Mouse (Mus musculus): Measurements from ENCODE around the gene Ppp1r1b. TPM values are rescaled to one million over a fixed set of nuclear protein-coding genes. Genes with fewer than 3 reads are reported as not detected.

Ppp1r1b gene
- polyA plus RNA-seq, 1 experiment from 2014 or later = 5.4 TPM

DNA sequence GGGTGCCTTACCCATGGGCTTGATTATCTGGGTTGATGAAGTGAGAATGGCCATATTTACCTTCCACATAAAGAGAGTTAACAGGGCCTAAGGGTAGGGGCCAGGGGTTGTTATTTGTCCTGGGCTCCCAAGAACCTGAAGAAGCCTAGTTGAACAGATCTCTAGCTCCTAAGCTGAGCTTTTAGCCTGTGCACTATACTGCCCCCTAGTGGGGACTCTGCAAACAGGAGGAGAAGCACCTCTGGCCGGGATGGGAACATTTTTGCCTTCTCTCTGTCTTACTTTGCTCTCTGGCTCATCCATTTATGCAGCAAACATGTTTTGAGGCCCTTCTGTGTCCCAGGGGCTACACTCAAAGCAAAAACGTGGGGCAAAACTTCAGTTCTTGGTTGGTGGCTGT, 24.2 kb downstream of the Ppp1r1b start:
- H3K9ac ChIP-seq (replicated peaks) = no peak overlapping the region
- 14% methylated on average over 2 of the region's 2 CpGs for WGBS (ENCODE audit: insufficient replicate concordance)
- no peak overlapping the region for H3K4me2 ChIP-seq (ENCODE audit: low read depth, low read length)
- no peaks in the 10 kb centered on the region for H3K4me1 ChIP-seq (ENCODE audit: insufficient read depth)
- no peaks in the 10 kb centered on the region for H3K9me3 ChIP-seq (ENCODE audit: low read length)
- DNase-seq (peak; percentile 74), ATAC-seq (no peak)
- no peaks in the 10 kb centered on the region for H3K27me3 ChIP-seq (ENCODE audit: insufficient read depth, low read length)
- TF ChIP-seq CTCF (IDR thresholded peaks at IDR 0.05; ENCODE audit: low read depth) = peak; percentile 95
- TF ChIP-seq EP300 (IDR thresholded peaks at IDR 0.05; ENCODE audit: low read depth) = no peak
- H3K4me3 ChIP-seq (ENCODE audit: low read depth, low read length) = no peak overlapping the region
- H3K36me3 ChIP-seq (replicated peaks; ENCODE audit: insufficient read depth, low read length) = peaks cover 29% of the 10 kb centered on the region
- no peak overlapping the region for H3K27ac ChIP-seq (ENCODE audit: low read depth)

DNA sequence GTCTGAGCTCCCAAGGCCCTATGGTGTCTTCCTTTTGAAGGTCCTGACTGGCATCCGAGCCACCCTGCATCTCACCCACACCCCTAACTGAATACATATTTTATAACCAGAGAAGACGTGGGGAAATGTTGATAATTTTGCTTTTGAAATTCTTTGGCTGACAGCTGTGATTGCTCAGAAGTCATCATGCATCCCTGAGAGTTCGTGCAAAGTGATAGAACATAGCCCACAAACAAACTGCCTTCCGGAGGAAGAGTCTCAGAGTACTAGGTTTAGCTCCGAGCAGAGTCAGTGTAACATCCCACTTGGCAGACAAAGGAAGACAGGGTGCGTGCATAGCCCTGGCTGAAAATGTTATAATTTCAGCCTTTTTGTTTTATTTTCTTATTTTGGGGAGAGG, 25.0 kb downstream of the Ppp1r1b start:
- ATAC-seq = no peak
- peaks cover 38% of the 10 kb centered on the region for H3K36me3 ChIP-seq (replicated peaks; ENCODE audit: insufficient read depth, low read length)
- DNase-seq = no peak
- WGBS (ENCODE audit: insufficient replicate concordance) = 78% methylated on average over 6 of the region's 6 CpGs
- no peaks in the 10 kb centered on the region for H3K27me3 ChIP-seq (ENCODE audit: insufficient read depth, low read length)
- TF ChIP-seq EP300 (IDR thresholded peaks at IDR 0.05; ENCODE audit: low read depth) (no peak), CTCF (IDR thresholded peaks at IDR 0.05; ENCODE audit: low read depth) (no peak)
- H3K27ac ChIP-seq (ENCODE audit: low read depth) = no peak overlapping the region
- H3K4me3 ChIP-seq (ENCODE audit: low read depth, low read length) = no peak overlapping the region
- no peak overlapping the region for H3K4me2 ChIP-seq (ENCODE audit: low read depth, low read length)
- H3K9me3 ChIP-seq (ENCODE audit: low read length) = no peaks in the 10 kb centered on the region
- no peak overlapping the region for H3K9ac ChIP-seq (replicated peaks)
- H3K4me1 ChIP-seq (ENCODE audit: insufficient read depth) = no peaks in the 10 kb centered on the region

DNA sequence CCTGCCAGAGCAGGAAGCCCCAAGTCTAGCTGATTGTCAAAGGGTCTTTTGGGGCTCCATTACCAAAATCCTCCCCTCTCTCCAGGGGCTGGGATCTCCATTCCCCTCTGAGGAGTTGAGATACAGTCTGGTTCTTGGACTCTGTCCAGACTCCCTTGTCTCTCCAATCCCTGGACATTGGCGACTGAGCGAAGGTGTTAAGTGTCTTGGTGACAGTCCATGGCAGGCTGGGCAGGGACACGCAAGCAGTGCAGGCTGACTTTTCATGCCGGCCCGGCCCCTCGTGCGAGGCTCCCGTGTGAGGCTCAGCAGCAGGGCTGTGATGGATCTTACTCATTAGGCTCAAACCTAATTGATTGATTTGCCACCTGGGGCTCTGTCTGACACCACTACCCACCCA, 26.1 kb downstream of the Ppp1r1b start:
- H3K9ac ChIP-seq (replicated peaks) = no peak overlapping the region
- ATAC-seq (no peak), DNase-seq (no peak)
- H3K4me2 ChIP-seq (ENCODE audit: low read depth, low read length) = no peak overlapping the region
- WGBS (ENCODE audit: insufficient replicate concordance) = 95% methylated on average over 8 of the region's 8 CpGs
- TF ChIP-seq EP300 (IDR thresholded peaks at IDR 0.05; ENCODE audit: low read depth) = no peak
- no peak for TF ChIP-seq CTCF (IDR thresholded peaks at IDR 0.05; ENCODE audit: low read depth)
- peaks cover 44% of the 10 kb centered on the region for H3K36me3 ChIP-seq (replicated peaks; ENCODE audit: insufficient read depth, low read length)
- H3K27ac ChIP-seq (ENCODE audit: low read depth) = no peak overlapping the region
- H3K4me3 ChIP-seq (ENCODE audit: low read depth, low read length) = no peak overlapping the region
- no peaks in the 10 kb centered on the region for H3K9me3 ChIP-seq (ENCODE audit: low read length)
- H3K4me1 ChIP-seq (ENCODE audit: insufficient read depth) = no peaks in the 10 kb centered on the region
- H3K27me3 ChIP-seq (ENCODE audit: insufficient read depth, low read length) = no peaks in the 10 kb centered on the region

DNA sequence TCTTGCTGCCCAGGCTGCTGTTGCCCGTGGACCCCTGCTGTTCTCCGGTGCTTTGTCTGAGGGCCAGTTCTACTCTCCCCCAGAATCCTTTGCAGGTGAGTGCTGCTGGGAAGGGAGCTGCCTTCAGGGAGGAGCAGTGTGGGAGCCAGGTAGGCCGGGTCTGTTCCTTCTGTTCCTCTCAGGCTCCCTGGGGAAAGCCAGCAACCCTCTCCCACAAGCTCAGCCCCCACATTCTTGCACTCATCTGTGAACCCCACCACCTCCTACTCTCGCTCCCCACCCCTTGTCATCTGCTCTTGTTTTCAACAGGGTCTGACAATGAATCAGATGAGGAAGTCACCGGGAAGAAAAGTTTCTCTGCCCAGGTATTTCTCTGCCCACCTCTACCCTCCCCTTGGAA, 28.6 kb downstream of the Ppp1r1b start:
- Histone ChIP-seq H3K27ac (ENCODE audit: low read depth) (no peak overlapping the region), H3K4me3 (ENCODE audit: low read depth, low read length) (no peak overlapping the region), H3K36me3 (replicated peaks; ENCODE audit: insufficient read depth, low read length) (peaks cover 54% of the 10 kb centered on the region), H3K9ac (replicated peaks) (no peak overlapping the region), H3K27me3 (ENCODE audit: insufficient read depth, low read length) (no peaks in the 10 kb centered on the region), H3K4me1 (ENCODE audit: insufficient read depth) (no peaks in the 10 kb centered on the region), H3K9me3 (ENCODE audit: low read length) (no peaks in the 10 kb centered on the region), H3K4me2 (ENCODE audit: low read depth, low read length) (no peak overlapping the region)
- ATAC-seq = no peak
- DNase-seq = no peak
- TF ChIP-seq CTCF (IDR thresholded peaks at IDR 0.05; ENCODE audit: low read depth) (no peak), EP300 (IDR thresholded peaks at IDR 0.05; ENCODE audit: low read depth) (no peak)
- WGBS (ENCODE audit: insufficient replicate concordance) = 83% methylated on average over 5 of the region's 5 CpGs

DNA sequence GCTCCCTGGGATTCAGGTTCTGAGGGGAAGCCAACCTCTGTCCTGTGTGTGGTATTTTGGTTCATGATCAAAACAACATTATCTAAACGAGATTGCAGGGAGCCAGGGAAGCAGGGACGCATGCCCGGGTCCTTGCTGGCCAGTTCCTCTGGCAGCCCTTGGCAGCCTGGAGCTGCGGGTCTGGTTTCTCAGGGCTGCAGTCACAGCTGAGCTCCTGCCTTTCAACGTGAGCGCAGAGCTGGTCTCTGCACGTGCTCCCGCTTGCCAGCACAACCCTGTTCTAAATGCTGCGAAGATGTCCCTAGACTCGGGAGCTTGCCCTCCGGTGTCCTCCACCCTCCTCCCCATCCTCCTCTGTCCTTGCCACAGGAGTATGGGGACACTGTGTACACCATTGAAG, 29.6 kb downstream of the Ppp1r1b start:
- Histone ChIP-seq H3K9me3 (ENCODE audit: low read length) (no peaks in the 10 kb centered on the region), H3K4me1 (ENCODE audit: insufficient read depth) (no peaks in the 10 kb centered on the region), H3K4me2 (ENCODE audit: low read depth, low read length) (no peak overlapping the region), H3K4me3 (ENCODE audit: low read depth, low read length) (no peak overlapping the region), H3K27me3 (ENCODE audit: insufficient read depth, low read length) (no peaks in the 10 kb centered on the region), H3K36me3 (replicated peaks; ENCODE audit: insufficient read depth, low read length) (peaks cover 54% of the 10 kb centered on the region), H3K9ac (replicated peaks) (no peak overlapping the region), H3K27ac (ENCODE audit: low read depth) (no peak overlapping the region)
- no peak for TF ChIP-seq EP300 (IDR thresholded peaks at IDR 0.05; ENCODE audit: low read depth)
- TF ChIP-seq CTCF (IDR thresholded peaks at IDR 0.05; ENCODE audit: low read depth) = no peak
- DNase-seq = no peak
- ATAC-seq = no peak
- WGBS (ENCODE audit: insufficient replicate concordance) = 77% methylated on average over 11 of the region's 11 CpGs

DNA sequence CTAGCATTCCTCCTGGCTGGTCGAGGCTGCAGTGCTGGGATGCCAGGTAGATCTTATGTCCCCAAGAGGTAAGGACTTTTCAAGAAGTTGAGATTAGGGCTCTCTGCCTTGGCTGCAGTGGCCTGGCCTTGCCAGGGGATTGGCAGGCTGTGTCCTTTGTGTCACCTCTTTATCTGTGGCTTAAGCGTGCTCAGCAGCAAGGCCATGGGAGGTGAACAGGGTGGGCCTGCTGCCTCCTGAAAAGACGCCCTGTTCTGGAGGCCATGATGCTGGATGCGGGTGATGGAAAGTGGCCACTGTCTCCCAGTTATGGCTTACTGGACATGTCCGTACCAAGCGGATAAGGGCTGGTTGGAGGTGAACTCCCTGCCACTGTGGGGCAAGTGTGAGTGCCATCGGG, 31.2 kb downstream of the Ppp1r1b start:
- ATAC-seq (no peak), DNase-seq (no peak)
- Histone ChIP-seq H3K27ac (ENCODE audit: low read depth) (no peak overlapping the region), H3K27me3 (ENCODE audit: insufficient read depth, low read length) (no peaks in the 10 kb centered on the region), H3K9me3 (ENCODE audit: low read length) (no peaks in the 10 kb centered on the region), H3K4me3 (ENCODE audit: low read depth, low read length) (no peak overlapping the region), H3K9ac (replicated peaks) (no peak overlapping the region), H3K4me2 (ENCODE audit: low read depth, low read length) (no peak overlapping the region), H3K4me1 (ENCODE audit: insufficient read depth) (no peaks in the 10 kb centered on the region), H3K36me3 (replicated peaks; ENCODE audit: insufficient read depth, low read length) (peaks cover 50% of the 10 kb centered on the region)
- TF ChIP-seq CTCF (IDR thresholded peaks at IDR 0.05; ENCODE audit: low read depth) (no peak), EP300 (IDR thresholded peaks at IDR 0.05; ENCODE audit: low read depth) (no peak)
- WGBS (ENCODE audit: insufficient replicate concordance) = 79% methylated on average over 7 of the region's 7 CpGs

DNA sequence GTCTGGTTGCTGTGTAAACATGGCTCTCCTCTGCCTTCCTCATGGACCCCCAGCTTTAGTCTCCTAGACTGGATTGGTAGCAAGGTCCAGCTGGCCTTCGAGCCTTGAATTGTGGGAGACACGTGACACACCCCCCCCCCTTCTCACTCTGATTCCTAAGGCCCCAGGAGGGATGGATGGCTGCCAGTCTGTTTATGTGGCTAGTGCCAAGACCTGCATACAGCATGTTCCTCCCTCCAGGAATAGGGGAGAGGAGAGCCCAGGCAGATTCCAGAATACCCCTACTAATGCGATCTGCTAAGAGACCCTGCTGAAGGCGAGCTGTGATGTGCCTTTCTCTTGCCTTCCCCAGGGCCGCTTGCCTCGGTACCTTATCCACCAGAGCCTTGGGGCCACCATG, 31.9 kb downstream of the Ppp1r1b start:
- Histone ChIP-seq H3K4me3 (ENCODE audit: low read depth, low read length) (no peak overlapping the region), H3K4me1 (ENCODE audit: insufficient read depth) (no peaks in the 10 kb centered on the region), H3K9me3 (ENCODE audit: low read length) (no peaks in the 10 kb centered on the region), H3K36me3 (replicated peaks; ENCODE audit: insufficient read depth, low read length) (peaks cover 45% of the 10 kb centered on the region), H3K4me2 (ENCODE audit: low read depth, low read length) (no peak overlapping the region), H3K27ac (ENCODE audit: low read depth) (no peak overlapping the region), H3K9ac (replicated peaks) (no peak overlapping the region), H3K27me3 (ENCODE audit: insufficient read depth, low read length) (no peaks in the 10 kb centered on the region)
- DNase-seq (no peak), ATAC-seq (no peak)
- TF ChIP-seq EP300 (IDR thresholded peaks at IDR 0.05; ENCODE audit: low read depth) = no peak
- TF ChIP-seq CTCF (IDR thresholded peaks at IDR 0.05; ENCODE audit: low read depth) = no peak
- 81% methylated on average over 6 of the region's 6 CpGs for WGBS (ENCODE audit: insufficient replicate concordance)
